10 mouse cellular contexts compared by ENCODE assay signal in the genomic region with DNA sequence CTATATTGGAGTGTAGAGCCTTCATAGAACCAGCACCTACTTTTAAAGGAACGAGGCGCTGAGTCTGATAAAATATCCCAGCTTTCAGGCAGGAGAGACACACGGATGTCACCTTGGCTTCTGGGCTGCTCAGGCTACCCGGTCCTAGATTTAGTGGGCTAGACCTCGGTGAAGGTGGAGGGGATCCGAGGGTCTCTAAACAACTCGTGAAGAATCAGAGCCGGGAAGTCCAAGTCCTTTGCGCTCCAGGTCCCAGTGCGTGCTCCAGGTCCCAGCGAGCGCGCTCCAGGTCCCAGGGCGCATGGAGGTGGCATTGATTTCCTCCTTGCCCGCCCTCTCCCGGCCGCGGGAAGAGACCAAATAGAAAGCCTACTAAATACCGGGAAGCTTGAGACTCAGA. TPM values are rescaled to one million over a fixed set of nuclear protein-coding genes. Genes with fewer than 3 reads are reported as not detected.
DNase-seq lines count a peak whose midpoint lies in the region; ATAC-seq lines count a peak whose summit lies in the region.
"Had no signal": no experiment of that assay in that cellular context is flagged by ENCODE, and none has a peak within 500 bp of the region (broad histone marks: within the 10 kb centered on the region; RNA-seq: fewer than 3 reads in every experiment).

No protein-coding gene starts in this region.

- H3K9ac ChIP-seq in forebrain, embryonic 14.5 days (ENCODE audit: low read length): no peak overlapping the region
- no peak overlapping the region for H3K9ac ChIP-seq in neural tube, embryonic 12.5 days

- no peaks in the 10 kb centered on the region for H3K36me3 ChIP-seq in forebrain, embryonic 10.5 days (replicated peaks)
- no peaks in the 10 kb centered on the region for H3K36me3 ChIP-seq in forebrain, embryonic 14.5 days (ENCODE audit: control insufficient read depth, insufficient read depth, low read length)
- H3K36me3 ChIP-seq in neural tube, embryonic 12.5 days: no peaks in the 10 kb centered on the region
- no peaks in the 10 kb centered on the region for H3K36me3 ChIP-seq in limb, embryonic 10.5 days

- H3K27ac ChIP-seq in forebrain, embryonic 10.5 days: no peak overlapping the region
- no peak overlapping the region for H3K27ac ChIP-seq in forebrain, embryonic 14.5 days (ENCODE audit: low read depth, low read length)
- H3K27ac ChIP-seq in neural tube, embryonic 12.5 days: no peak overlapping the region
- H3K27ac ChIP-seq in limb, embryonic 10.5 days: no peak overlapping the region

- H3K4me3 ChIP-seq in forebrain, embryonic 10.5 days: peak overlapping the region; percentile 18; the same call in 1 of the 2 replicates
- no peak overlapping the region for H3K4me3 ChIP-seq in forebrain, embryonic 14.5 days (ENCODE audit: low read depth, low read length)
- no peak overlapping the region for H3K4me3 ChIP-seq in neural tube, embryonic 12.5 days
- H3K4me3 ChIP-seq in limb, embryonic 10.5 days: peak overlapping the region; percentile 24; the same call in 1 of the 2 replicates

- H3K9me3 ChIP-seq in forebrain, embryonic 10.5 days: no peaks in the 10 kb centered on the region
- no peaks in the 10 kb centered on the region for H3K9me3 ChIP-seq in forebrain, embryonic 14.5 days (replicated peaks; ENCODE audit: control insufficient read depth, low read length)
- no peaks in the 10 kb centered on the region for H3K9me3 ChIP-seq in neural tube, embryonic 12.5 days
- H3K9me3 ChIP-seq in limb, embryonic 10.5 days (replicated peaks): no peaks in the 10 kb centered on the region

- 9% methylated on average over 19 of the region's 19 CpGs for WGBS in forebrain, embryonic 10.5 days
- 16% methylated on average over 19 of the region's 19 CpGs for WGBS in forebrain, embryonic 14.5 days
- WGBS in neural tube, embryonic 12.5 days: 18% methylated on average over 19 of the region's 19 CpGs
- WGBS in limb, embryonic 10.5 days: 14% methylated on average over 19 of the region's 19 CpGs

- no peak for DNase-seq in forebrain, embryonic 10.5 days (ENCODE audit: extremely low spot score, low spot score)
- no peak for DNase-seq in forebrain, embryonic 14.5 days (ENCODE audit: low spot score)
- DNase-seq in neural tube, embryonic 10.5 days (ENCODE audit: extremely low spot score, low spot score): no peak
- DNase-seq in limb, embryonic 10.5 days (ENCODE audit: low spot score): no peak
- peak; percentile 37 for DNase-seq in thymus, postnatal 14 days
- DNase-seq in frontal cortex, adult 2 months (ENCODE audit: extremely low spot score in 1 of 2, low spot score in 1 of 2): no peak
- DNase-seq in spleen, postnatal 36 days (ENCODE audit: low spot score in 2 of 2): no peak
- DNase-seq: cerebellum, adult 18-20 months had no signal

- ATAC-seq in forebrain, embryonic 14.5 days: no peak
- ATAC-seq in neural tube, embryonic 12.5 days (ENCODE audit: low FRiP score, low read depth): no peak

- H3K4me1 ChIP-seq in forebrain, embryonic 10.5 days: peaks cover 4% of the 10 kb centered on the region; the same call in 1 of the 2 replicates
- H3K4me1 ChIP-seq in forebrain, embryonic 14.5 days (ENCODE audit: control insufficient read depth, insufficient read depth, low read length): no peaks in the 10 kb centered on the region
- H3K4me1 ChIP-seq in neural tube, embryonic 12.5 days: no peaks in the 10 kb centered on the region
- no peaks in the 10 kb centered on the region for H3K4me1 ChIP-seq in limb, embryonic 10.5 days

- H3K27me3 ChIP-seq in forebrain, embryonic 10.5 days (ENCODE audit: poor library complexity, severe bottlenecking): peaks cover 15% of the 10 kb centered on the region
- H3K27me3 ChIP-seq in forebrain, embryonic 14.5 days (replicated peaks; ENCODE audit: control insufficient read depth, insufficient read depth, low read length): 0 out of 2 replicates have a peak, but pooled peaks cover 4% of the 10 kb centered on the region
- H3K27me3 ChIP-seq in neural tube, embryonic 12.5 days (replicated peaks): peaks cover 11% of the 10 kb centered on the region; the same call in 1 of the 2 replicates
- H3K27me3 ChIP-seq in limb, embryonic 10.5 days (ENCODE audit: low read depth, poor library complexity, severe bottlenecking): peaks cover 10% of the 10 kb centered on the region; the same call in 1 of the 2 replicates

- H3K4me2 ChIP-seq in forebrain, embryonic 14.5 days (ENCODE audit: low read length): no peak overlapping the region
- peak overlapping the region; percentile 14; the same call in 1 of the 2 replicates for H3K4me2 ChIP-seq in neural tube, embryonic 12.5 days (replicated peaks)

RNA-seq across cellular contexts. Expression of a gene that starts 19.2 kb away (rescaled TPM):
- 0.07 and 0.10 TPM in 2 replicates for polyA plus RNA-seq in forebrain, embryonic 10.5 days (2016; fragmentation: Nextera tagmentation; extraction: Ambion mirVana)
- polyA plus RNA-seq in forebrain, embryonic 14.5 days (2014; fragmentation: Nextera tagmentation; extraction: Ambion mirVana): 0.13 and 0.30 TPM in 2 replicates
- 0.27 TPM in 1 of 2 replicates, not detected in the other for polyA plus RNA-seq in neural tube, embryonic 12.5 days (2016; fragmentation: Nextera tagmentation; extraction: Ambion mirVana)
- 0.08 and 0.21 TPM in 2 replicates for polyA plus RNA-seq in limb, embryonic 10.5 days (2016; fragmentation: Nextera tagmentation; extraction: Ambion mirVana)
- polyA plus RNA-seq in frontal cortex, adult 2 months (2012; rRNA removed): 0.68 and 0.92 TPM in 2 replicates
- polyA plus RNA-seq: C2C12 had no signal

RNA-seq across cellular contexts. Expression of a gene that starts 25.1 kb away (rescaled TPM):
- polyA plus RNA-seq in forebrain, embryonic 10.5 days (2016; fragmentation: Nextera tagmentation; extraction: Ambion mirVana): 1.1 and 1.3 TPM in 2 replicates
- 1.1 and 1.4 TPM in 2 replicates for polyA plus RNA-seq in forebrain, embryonic 14.5 days (2014; fragmentation: Nextera tagmentation; extraction: Ambion mirVana)
- 1.1 and 1.6 TPM in 2 replicates for polyA plus RNA-seq in neural tube, embryonic 12.5 days (2016; fragmentation: Nextera tagmentation; extraction: Ambion mirVana)
- polyA plus RNA-seq in limb, embryonic 10.5 days (2016; fragmentation: Nextera tagmentation; extraction: Ambion mirVana): 0.34 and 1.2 TPM in 2 replicates
- polyA plus RNA-seq in frontal cortex, adult 2 months (2012; rRNA removed): 1.6 and 3.2 TPM in 2 replicates

RNA-seq across cellular contexts. Expression of a gene that starts 48.2 kb away (rescaled TPM):
- 9.4 and 10.3 TPM in 2 replicates for polyA plus RNA-seq in forebrain, embryonic 10.5 days (2016; fragmentation: Nextera tagmentation; extraction: Ambion mirVana)
- 5.1 and 5.9 TPM in 2 replicates for polyA plus RNA-seq in forebrain, embryonic 14.5 days (2014; fragmentation: Nextera tagmentation; extraction: Ambion mirVana)
- 7.4 and 8.2 TPM in 2 replicates for polyA plus RNA-seq in neural tube, embryonic 12.5 days (2016; fragmentation: Nextera tagmentation; extraction: Ambion mirVana)
- polyA plus RNA-seq in limb, embryonic 10.5 days (2016; fragmentation: Nextera tagmentation; extraction: Ambion mirVana): 10.1 and 15.1 TPM in 2 replicates
- 0.30 and 0.36 TPM in 2 replicates for polyA plus RNA-seq in frontal cortex, adult 2 months (2012; rRNA removed)

Comparison
In these comparisons a context has a peak if more than half of its experiments do, and no peak if none do; other contexts are left out.
1. H3K4me3 ChIP-seq: peak in forebrain, embryonic 10.5 days (single experiment) and limb, embryonic 10.5 days (single experiment); none in forebrain, embryonic 14.5 days (single experiment) and neural tube, embryonic 12.5 days (single experiment).